Mouse (Mus musculus) heart, postnatal 0 days (tissue): ENCODE results near the gene BC049352. TPM values are rescaled to one million over a fixed set of nuclear protein-coding genes. Genes with fewer than 3 reads are reported as not detected.

ENCODE experiments used
- ATAC-seq: fragments of 200-750 bp; cut with Nextera tagmentation; 2 replicates; pipeline ENCODE4 v1.8.0; 2017; ENCODE audit warnings: low read depth, moderate number of reproducible peaks, moderate library complexity; ENCODE audit not compliant: insufficient read depth
- DNase-seq: peaks from one replicate; pipeline ENCODE4 v3.0.0-alpha.2; 2016; ENCODE audit warnings: low spot score
- H3K27ac ChIP-seq: fragments of 300-500 bp; sonication (generic); 2 replicates; pipeline ENCODE4 v1.5.1; 2014; ENCODE audit warnings: low read depth, mild to moderate bottlenecking
- H3K27me3 ChIP-seq: fragments of 300-500 bp; sonication (generic); 2 replicates; pipeline ENCODE4 v1.6.1; 2014; ENCODE audit warnings: low read length, mixed read lengths; ENCODE audit not compliant: control insufficient read depth, insufficient read depth
- H3K36me3 ChIP-seq: fragments of 300-500 bp; sonication (generic); replicated peaks from 2 replicates; pipeline ENCODE4 v1.6.1; 2014; ENCODE audit warnings: low read length, mixed read lengths; ENCODE audit not compliant: control insufficient read depth, insufficient read depth
- H3K4me1 ChIP-seq: fragments of 300-500 bp; sonication (generic); 2 replicates; pipeline ENCODE4 v1.6.1; 2014; ENCODE audit warnings: antibody characterized with exemption; ENCODE audit not compliant: control insufficient read depth, insufficient read depth
- H3K4me2 ChIP-seq: fragments of 300-500 bp; sonication (generic); 2 replicates; pipeline ENCODE4 v1.6.1; 2014; ENCODE audit warnings: low read depth, mild to moderate bottlenecking, low read length, moderate library complexity
- H3K4me3 ChIP-seq: fragments of 300-500 bp; sonication (generic); 2 replicates; pipeline ENCODE4 v1.5.1; 2014; ENCODE audit warnings: low read depth, low read length
- H3K9ac ChIP-seq: fragments of 300-500 bp; sonication (generic); replicated peaks from 2 replicates; pipeline ENCODE4 v1.6.1; 2014; ENCODE audit warnings: low read depth, low read length, mixed read lengths
- H3K9me3 ChIP-seq: fragments of 300-500 bp; sonication (generic); replicated peaks from 2 replicates; pipeline ENCODE4 v1.6.1; 2016; ENCODE audit warnings: low read length; ENCODE audit not compliant: control insufficient read depth
- CTCF ChIP-seq: IDR thresholded peaks from 2 replicates; pipeline ENCODE4 v1.5.1; 2016; ENCODE audit warnings: antibody characterized with exemption, control low read depth, low read depth
- EP300 ChIP-seq: IDR thresholded peaks from 2 replicates; pipeline ENCODE4 v1.6.1; 2016; ENCODE audit warnings: antibody characterized with exemption, low read depth
- WGBS: fragments of 180-500 bp; shearing (Covaris S2); extraction: QIAGEN DNeasy Blood & Tissue Kit; methylation state at CpG from one replicate; pipeline ENCODE4 v1.1.7; 2014; 5-methylcytosine and 5-hydroxymethylcytosine counted together
- polyA plus RNA-seq: library from polyadenylated mRNA; unstranded; fragments of >200 nt; fragmentation: Nextera tagmentation; extraction: Ambion mirVana; gene quantifications from 2 replicates; pipeline ENCODE4 v1.2.1, GENCODE M21; 2015
- total RNA-seq: library from RNA; depleted of rRNA; stranded (reverse); fragments of >200 nt; gene quantifications from 2 replicates; pipeline ENCODE4 v1.2.3, GENCODE M21; 2014; ENCODE audit warnings: low replicate concordance

BC049352 gene
- total and polyA plus RNA-seq, 2 experiments from 2014 or later: not detected

GRCm38 (mm10) chr9:45259065-45259464 is 77.3 kb downstream of the BC049352 start:
- TF ChIP-seq CTCF: no peak
- TF ChIP-seq EP300: no peak
- 75% methylated on average over 13 of the region's 13 CpGs for WGBS

GRCm38 (mm10) chr9:45261466-45261865 is 79.7 kb downstream of the BC049352 start:
- Histone ChIP-seq H3K36me3 (no peaks in the 10 kb centered on the region), H3K4me3 (no peak overlapping the region), H3K27ac (no peak overlapping the region), H3K9ac (no peak overlapping the region), H3K9me3 (no peaks in the 10 kb centered on the region), H3K4me1 (no peaks in the 10 kb centered on the region), H3K4me2 (no peak overlapping the region), H3K27me3 (no peaks in the 10 kb centered on the region)
- ATAC-seq (no peak), DNase-seq (peak; percentile 6)
- no peak for TF ChIP-seq EP300
- TF ChIP-seq CTCF: no peak
- 30% methylated on average over 4 of the region's 4 CpGs for WGBS

More at GRCm38 (mm10) chr9:45259065-45259464, 77.3 kb downstream of the BC049352 start:
- Histone ChIP-seq H3K27me3 (peaks cover 7% of the 10 kb centered on the region; the same call in 1 of the 2 replicates), H3K4me1 (no peaks in the 10 kb centered on the region), H3K9me3 (no peaks in the 10 kb centered on the region), H3K36me3 (no peaks in the 10 kb centered on the region), H3K4me3 (no peak overlapping the region), H3K27ac (no peak overlapping the region), H3K9ac (no peak overlapping the region), H3K4me2 (no peak overlapping the region)
- DNase-seq: no peak
- ATAC-seq: no peak

- DNase-seq: no peak
- Histone ChIP-seq H3K36me3 (no peaks in the 10 kb centered on the region), H3K4me1 (no peaks in the 10 kb centered on the region), H3K9ac (no peak overlapping the region), H3K4me3 (no peak overlapping the region), H3K4me2 (no peak overlapping the region), H3K9me3 (no peaks in the 10 kb centered on the region), H3K27ac (no peak overlapping the region), H3K27me3 (no peaks in the 10 kb centered on the region)
- 74% methylated on average over 5 of the region's 5 CpGs for WGBS
- no peak for ATAC-seq
- TF ChIP-seq CTCF: no peak
- no peak for TF ChIP-seq EP300
Measured at GRCm38 (mm10) chr9:45261872-45262271, 80.1 kb downstream of the BC049352 start.

GRCm38 (mm10) chr9:45267099-45267498 is 85.3 kb downstream of the BC049352 start:
- Histone ChIP-seq H3K4me3 (no peak overlapping the region), H3K27me3 (peaks cover 42% of the 10 kb centered on the region), H3K4me2 (no peak overlapping the region), H3K4me1 (no peaks in the 10 kb centered on the region; the same call in 1 of the 2 replicates), H3K27ac (no peak overlapping the region), H3K36me3 (no peaks in the 10 kb centered on the region), H3K9ac (no peak overlapping the region), H3K9me3 (no peaks in the 10 kb centered on the region)
- TF ChIP-seq EP300 (no peak), CTCF (no peak)
- DNase-seq (no peak), ATAC-seq (no peak)
- 69% methylated on average over 4 of the region's 4 CpGs for WGBS

GRCm38 (mm10) chr9:45268079-45268478 is 86.3 kb downstream of the BC049352 start:
- H3K4me3 ChIP-seq: peak overlapping the region; percentile 23; the same call in 1 of the 2 replicates
- no peak overlapping the region for H3K9ac ChIP-seq
- no peak overlapping the region for H3K27ac ChIP-seq
- 62% methylated on average over 4 of the region's 4 CpGs for WGBS
- H3K4me2 ChIP-seq: peak overlapping the region; percentile 45; the same call in 1 of the 2 replicates
- DNase-seq (no peak), ATAC-seq (no peak)
- no peaks in the 10 kb centered on the region for H3K9me3 ChIP-seq
- no peaks in the 10 kb centered on the region; the same call in 1 of the 2 replicates for H3K4me1 ChIP-seq
- H3K36me3 ChIP-seq: no peaks in the 10 kb centered on the region
- peaks cover 42% of the 10 kb centered on the region for H3K27me3 ChIP-seq
- TF ChIP-seq EP300 (no peak), CTCF (no peak)

- H3K27me3 ChIP-seq: peaks cover 42% of the 10 kb centered on the region
- H3K4me1 ChIP-seq: no peaks in the 10 kb centered on the region; the same call in 1 of the 2 replicates
- TF ChIP-seq EP300 (no peak), CTCF (no peak)
- 8% methylated on average over 36 of the region's 36 CpGs for WGBS
- no peaks in the 10 kb centered on the region for H3K9me3 ChIP-seq
- peak within 1 kb of the TSS; percentile 23; the same call in 1 of the 2 replicates for H3K4me3 ChIP-seq
- ATAC-seq (no peak), DNase-seq (no peak)
- H3K36me3 ChIP-seq: no peaks in the 10 kb centered on the region
- H3K4me2 ChIP-seq: peak within 1 kb of the TSS; percentile 45
- no peak within 1 kb of the TSS for H3K27ac ChIP-seq
- no peak within 1 kb of the TSS; the same call in 1 of the 2 replicates for H3K9ac ChIP-seq
Measured at GRCm38 (mm10) chr9:45268597-45269325, 87.0 kb downstream of the BC049352 start, which contains the start of gene Il10ra. TSS of gene Il10ra (minus strand) at chr9:45269149.
